Mouse (Mus musculus): ENCODE measurements around the gene Tnrc6b.
"Not testable (repeated sequence)": the region's sequence is repeated elsewhere in the genome, so short reads cannot be mapped to it uniquely, and the experiment has no call there.

Tnrc6b gene

GRCm38 (mm10) chr15:80859366-80859765, 148.3 kb downstream of the Tnrc6b start:
- DNase-seq = no peak

- DNase-seq = no peak
Measured at GRCm38 (mm10) chr15:80861302-80861701, 150.2 kb downstream of the Tnrc6b start.

DNA sequence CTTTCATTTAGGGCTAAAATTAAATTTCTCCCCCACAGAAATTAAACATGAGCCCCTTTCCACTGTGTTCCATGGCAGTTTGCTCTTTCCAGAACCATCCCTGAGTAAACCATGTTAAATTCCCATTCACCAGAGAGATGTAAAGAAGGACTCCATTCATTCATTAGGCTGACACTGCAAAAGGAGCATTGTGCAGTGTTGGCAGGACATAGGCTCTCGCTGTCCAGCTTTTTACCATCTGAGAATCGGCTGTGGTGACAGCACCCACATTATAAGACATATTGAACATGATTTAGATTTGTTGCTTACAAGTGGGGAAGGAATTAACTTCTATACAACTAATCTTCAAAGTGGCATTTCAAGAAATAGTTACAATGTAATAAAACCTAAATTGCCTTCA, 150.9 kb downstream of the Tnrc6b start:
- DNase-seq = no peak

GRCm38 (mm10) chr15:80868603-80869002, 157.5 kb downstream of the Tnrc6b start:
- DNase-seq = not testable (repeated sequence)

GRCm38 (mm10) chr15:80874726-80875125, 163.6 kb downstream of the Tnrc6b start:
- DNase-seq = no peak

DNA sequence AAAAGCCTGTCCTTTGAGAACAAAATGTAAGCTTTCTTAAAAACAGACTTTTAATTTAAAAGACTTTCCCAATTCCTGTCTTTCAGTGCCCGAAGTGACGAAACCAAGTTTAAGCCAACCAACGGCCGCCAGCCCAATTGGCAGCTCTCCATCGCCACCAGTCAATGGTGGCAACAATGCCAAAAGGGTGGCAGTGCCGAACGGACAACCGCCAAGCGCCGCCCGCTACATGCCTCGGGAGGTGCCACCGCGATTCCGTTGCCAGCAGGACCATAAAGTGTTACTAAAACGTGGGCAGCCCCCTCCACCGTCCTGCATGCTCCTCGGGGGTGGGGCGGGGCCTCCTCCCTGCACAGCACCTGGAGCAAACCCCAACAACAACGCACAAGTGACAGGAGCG, 165.1 kb downstream of the Tnrc6b start:
- no peak for DNase-seq

GRCm38 (mm10) chr15:80884095-80884494, 173.0 kb downstream of the Tnrc6b start:
- DNase-seq = no peak

DNA sequence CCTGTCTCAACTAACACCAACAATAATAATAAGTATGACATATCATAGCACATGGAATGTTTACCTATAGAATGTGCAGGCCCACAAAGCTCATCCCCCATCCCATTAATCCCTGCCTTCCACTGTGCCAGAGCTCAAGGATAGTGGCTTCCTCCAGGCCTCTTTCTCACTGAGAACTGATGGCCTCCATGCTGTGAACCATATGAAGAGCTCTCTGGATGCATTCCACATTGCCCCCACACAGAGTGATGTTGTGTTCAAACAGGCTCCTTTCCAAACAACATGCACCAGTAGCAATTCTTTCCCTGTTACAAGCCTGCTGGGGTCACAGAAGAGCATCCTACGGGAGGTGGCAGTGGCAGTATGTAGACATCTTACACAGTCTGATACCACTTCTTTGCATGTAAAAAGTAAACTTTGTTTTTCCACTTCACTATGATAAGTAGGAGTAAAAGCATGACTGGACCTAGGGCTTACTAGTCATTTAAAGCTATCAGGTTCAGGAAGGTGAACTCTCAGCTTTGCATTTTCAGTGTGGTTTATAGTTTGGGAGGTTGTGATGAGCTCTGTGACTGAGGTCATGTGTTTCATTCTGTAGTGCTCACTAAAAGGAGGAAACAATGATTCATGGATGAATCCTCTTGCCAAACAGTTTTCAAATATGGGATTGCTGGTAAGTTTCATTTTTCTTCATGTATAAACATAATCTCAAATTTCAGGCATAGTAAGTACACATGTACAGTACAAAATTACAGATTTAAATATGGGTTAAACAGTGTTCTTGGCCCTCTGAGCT, 175.4 kb downstream of the Tnrc6b start:
- no peak for DNase-seq

GRCm38 (mm10) chr15:80892341-80892740, 181.2 kb downstream of the Tnrc6b start:
- no peak for DNase-seq

- peak in 1 of 2 experiments; percentile 25 for DNase-seq
Measured at GRCm38 (mm10) chr15:80896741-80897140, 185.6 kb downstream of the Tnrc6b start.

GRCm38 (mm10) chr15:80897911-80898310, 186.8 kb downstream of the Tnrc6b start:
- DNase-seq = no peak

GRCm38 (mm10) chr15:80899806-80900205, 188.7 kb downstream of the Tnrc6b start:
- DNase-seq = no peak

DNA sequence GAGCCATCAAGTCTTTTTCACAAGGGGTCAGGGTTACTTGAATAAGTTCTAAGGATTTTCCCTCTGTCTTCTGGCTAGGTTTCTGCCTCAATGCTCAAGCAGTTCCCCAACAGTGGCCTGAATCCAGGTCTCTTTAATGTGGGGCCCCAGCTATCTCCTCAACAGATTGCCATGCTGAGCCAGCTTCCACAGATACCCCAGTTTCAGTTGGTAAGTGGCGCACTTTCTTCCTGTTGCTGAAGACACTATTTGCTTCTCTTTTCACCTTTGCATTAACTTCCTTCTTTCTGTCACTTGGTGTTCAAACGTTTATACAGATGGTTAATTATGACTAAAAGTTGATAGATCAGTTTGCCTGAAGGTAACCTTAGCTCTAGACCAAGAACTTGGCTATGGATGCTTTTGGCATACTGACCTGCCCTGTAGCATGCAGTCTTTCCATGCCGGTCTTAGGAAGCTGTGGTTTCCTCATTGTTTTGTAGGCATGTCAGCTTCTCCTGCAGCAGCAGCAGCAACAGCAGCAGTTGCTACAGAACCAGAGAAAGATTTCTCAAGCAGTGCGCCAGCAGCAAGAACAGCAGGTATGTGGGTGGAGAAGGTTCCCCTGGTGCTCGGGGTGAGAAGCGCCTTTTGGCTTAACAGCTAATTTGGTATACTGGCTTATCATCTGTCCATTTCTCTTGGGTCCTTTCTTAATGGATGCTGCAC, 190.8 kb downstream of the Tnrc6b start:
- DNase-seq = no peak

GRCm38 (mm10) chr15:80904776-80905175, 193.7 kb downstream of the Tnrc6b start:
- DNase-seq = not testable (repeated sequence)

DNA sequence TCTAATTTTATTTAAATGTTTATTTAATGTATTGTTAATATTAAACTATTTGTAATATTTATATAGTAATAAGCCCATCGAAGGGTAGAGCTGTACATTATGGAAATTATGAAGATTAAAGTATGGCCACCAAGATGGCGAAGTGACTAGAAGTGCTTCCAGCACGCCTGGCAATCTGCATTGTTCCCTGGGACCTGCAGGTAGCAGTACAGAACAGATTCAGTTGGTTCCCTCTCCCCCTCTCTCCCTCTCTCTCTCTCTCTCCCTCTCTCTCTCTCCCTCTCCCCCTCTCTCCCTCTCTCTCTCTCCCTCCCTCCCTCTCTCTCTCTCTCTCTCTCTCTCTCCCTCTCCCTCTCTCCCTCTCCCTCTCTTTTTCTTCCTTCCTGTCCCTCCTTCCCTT, 199.1 kb downstream of the Tnrc6b start:
- DNase-seq = no peak

GRCm38 (mm10) chr15:80910790-80911531, 199.8 kb downstream of the Tnrc6b start:
- DNase-seq = no peak

- no peak for DNase-seq
Measured at GRCm38 (mm10) chr15:80912175-80912574, 201.1 kb downstream of the Tnrc6b start.

DNA sequence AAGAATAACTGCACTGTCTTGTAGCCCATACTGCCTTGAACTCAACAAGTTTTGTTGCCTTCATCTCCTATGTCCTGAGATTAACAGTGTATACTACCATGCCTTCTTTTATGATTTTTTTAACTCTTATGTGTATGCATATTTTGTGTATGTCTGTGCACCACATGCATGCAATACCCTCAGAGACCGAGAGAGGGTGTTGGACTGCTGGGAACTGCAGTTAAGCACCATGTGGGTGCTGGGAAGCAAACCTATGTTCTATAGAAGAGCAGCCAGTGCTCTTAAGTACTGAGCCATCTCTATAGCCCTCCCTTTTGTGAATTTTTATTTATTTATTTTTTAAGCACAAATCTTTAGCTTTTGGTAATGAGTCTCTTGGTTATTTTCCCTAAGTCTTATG, 202.7 kb downstream of the Tnrc6b start:
- no peak for DNase-seq

GRCm38 (mm10) chr15:80915850-80916249, 204.7 kb downstream of the Tnrc6b start:
- DNase-seq = no peak

DNA sequence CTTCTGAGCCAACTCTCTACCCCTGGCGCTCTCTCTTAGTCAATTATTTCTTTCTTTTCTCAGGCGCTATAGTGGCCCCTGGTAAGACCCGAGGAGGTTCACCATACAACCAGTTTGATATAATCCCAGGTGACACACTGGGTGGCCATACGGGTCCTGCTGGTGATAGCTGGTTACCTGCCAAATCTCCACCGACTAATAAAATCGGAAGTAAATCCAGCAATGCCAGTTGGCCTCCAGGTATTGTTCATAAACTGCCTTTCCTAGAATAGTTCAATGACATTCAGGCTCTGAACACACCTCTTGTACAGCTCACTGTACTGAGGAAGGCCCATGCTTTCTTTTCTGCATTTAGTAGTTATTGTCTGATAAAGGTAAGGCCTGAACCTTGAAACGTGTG, 205.5 kb downstream of the Tnrc6b start:
- no peak for DNase-seq

DNA sequence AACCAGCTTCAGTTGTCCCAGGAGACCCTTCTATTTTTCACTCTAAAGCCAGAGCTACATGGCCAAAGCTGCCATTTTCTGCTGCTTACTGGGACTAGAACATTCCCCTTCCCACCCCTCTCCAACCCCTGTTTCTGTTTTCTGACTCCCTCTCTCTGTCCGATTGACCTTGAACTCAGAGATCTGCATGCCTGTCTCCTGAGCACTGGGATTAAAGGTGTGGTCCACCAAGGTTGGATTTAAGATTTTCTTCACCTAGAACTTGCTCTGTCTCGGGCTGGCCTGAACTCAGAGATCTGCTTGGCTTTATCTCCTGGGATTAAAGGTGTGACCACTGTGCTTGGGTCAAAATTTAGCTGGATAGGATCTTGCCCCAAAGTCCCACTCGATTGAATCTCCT, 209.2 kb downstream of the Tnrc6b start:
- DNase-seq = no peak

GRCm38 (mm10) chr15:80921781-80922180, 210.7 kb downstream of the Tnrc6b start:
- DNase-seq = no peak

DNA sequence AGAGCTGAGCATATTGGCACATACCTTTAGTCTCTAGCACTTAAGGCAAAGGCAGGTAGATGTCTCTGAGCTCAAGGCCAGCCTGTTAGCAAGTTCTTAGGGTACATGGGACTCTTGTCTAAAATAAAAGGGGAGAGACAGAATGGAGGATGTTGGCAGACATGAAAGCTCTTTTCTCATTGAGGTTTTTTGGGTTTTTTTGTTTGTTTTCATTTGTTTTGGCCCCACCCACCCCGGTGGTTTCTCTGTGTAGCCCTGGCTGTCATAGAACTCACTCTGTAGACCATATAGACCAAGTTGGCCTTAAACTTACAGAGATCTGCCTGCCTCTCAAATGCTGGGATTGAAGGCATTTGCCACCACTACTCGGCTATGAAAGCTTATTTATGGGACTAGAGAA, 213.1 kb downstream of the Tnrc6b start:
- no peak for DNase-seq
